Mouse (Mus musculus) urinary bladder, postnatal 4 days (tissue): ENCODE data around the gene Dnajc6.

ENCODE experiments used
- DNase-seq, 2 experiments: peaks; one replicate each; pipeline ENCODE4 v3.0.0; 2021 to 2022; ENCODE audit warnings: low spot score in 2 of 2

Dnajc6 gene

DNA sequence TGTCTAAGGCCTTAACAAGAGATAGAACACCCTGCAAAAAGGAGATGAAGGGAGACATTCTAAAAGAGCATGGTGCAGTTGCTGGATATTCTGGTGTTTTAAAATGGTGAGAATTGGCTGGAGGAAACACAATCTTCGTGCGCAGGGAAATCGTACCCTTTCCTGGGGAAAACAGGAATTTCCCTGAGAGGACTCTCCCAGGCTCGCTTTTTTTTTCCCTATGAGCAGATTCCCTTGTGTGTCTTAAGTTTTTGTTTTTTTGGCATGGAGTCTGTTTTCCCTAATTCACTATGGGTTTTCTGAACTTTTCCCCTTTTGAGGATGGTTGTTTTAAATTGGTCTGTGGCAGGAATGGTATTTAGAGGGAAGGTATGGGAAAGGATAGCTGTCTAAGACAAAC is 192.8 kb downstream of the Dnajc6 start:
- no peak for DNase-seq

DNA sequence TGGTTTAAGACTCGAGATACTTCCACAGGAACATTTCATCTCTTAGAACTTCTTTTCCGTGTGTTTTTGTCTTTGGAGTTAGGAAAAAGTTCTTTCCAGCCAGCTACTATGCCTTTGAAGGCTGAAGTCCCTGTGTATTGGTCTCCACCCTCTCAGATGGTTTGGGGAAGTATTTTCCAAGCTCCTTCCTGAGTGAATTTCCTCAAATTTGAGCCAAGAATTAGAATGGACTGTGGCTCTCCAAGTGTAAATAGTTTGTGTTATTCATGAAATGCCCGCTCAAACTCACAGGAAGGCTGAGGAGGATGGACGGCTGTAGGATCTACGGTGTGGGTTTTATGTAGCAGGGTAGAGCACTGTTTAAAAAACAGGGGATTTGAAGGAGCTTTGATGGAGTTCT is 193.2 kb downstream of the Dnajc6 start:
- no peak for DNase-seq
